Mouse (Mus musculus): ENCODE measurements at regions not wholly inside any gene's neighbourhood (a gene's known extent, or its start where the extent isn't known, plus 50 kb on each side); places are given as distances from the start of the nearest gene placed in this dataset.

DNA sequence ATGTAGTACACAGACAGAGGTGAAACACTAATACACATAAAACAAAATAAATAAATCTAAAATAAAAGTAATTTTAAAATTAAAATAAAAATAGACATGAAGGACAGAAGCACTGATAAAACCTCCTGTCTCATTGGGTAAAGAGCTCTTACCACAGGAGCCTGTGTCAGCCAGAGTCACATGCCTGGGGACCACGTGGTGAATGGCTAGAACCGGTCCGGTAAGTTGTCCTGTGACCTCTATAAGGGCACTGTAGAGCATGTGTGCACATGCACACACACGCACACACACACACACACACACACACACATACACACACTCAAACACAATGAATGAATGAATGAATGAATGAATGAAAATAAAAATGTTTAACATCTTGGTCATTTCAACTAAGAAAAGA, 89.8 kb upstream of the Slc45a1 start:
- DNase-seq (ENCODE audit: low spot score, missing footprints) = no peak
- H3K4me2 ChIP-seq = no peak overlapping the region
- H3K27me3 ChIP-seq (ENCODE audit: control insufficient read depth, insufficient read depth, low read length) = no peaks in the 10 kb centered on the region
- no peaks in the 10 kb centered on the region for H3K36me3 ChIP-seq (ENCODE audit: control insufficient read depth, insufficient read depth, low read length)
- no peak overlapping the region for H3K9ac ChIP-seq (ENCODE audit: low read length)
- ATAC-seq (ENCODE audit: low FRiP score) = no peak
- H3K27ac ChIP-seq (ENCODE audit: low read depth, low read length) = no peak overlapping the region
- H3K4me3 ChIP-seq (ENCODE audit: low read depth, low read length) = no peak overlapping the region
- 89% methylated on average over 4 of the region's 4 CpGs for WGBS
- no peaks in the 10 kb centered on the region for H3K9me3 ChIP-seq (ENCODE audit: control insufficient read depth, low read length)
- H3K4me1 ChIP-seq (ENCODE audit: control insufficient read depth, insufficient read depth, low read length) = peaks cover 3% of the 10 kb centered on the region

DNA sequence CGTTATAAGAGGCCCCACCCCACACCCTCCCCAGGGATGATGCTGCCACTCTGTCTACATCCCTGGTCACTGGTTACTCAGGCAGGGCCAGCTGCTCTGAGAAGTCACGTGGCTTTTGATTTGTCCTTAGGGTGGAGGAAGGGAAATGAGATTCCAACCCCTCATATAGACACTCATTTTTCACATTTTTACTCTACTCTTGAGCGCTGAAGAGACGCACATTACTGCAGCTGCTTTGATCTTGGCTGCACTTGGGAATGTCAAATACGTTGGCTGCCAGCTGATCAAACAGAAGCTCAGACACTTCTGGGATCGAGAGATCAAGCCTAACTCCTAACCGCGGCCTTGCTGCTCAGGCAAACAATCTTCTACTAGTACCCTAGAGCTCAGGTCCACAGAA, 88.2 kb upstream of the Slc45a1 start:
- Histone ChIP-seq H3K4me1 (ENCODE audit: control insufficient read depth, insufficient read depth, low read length) (peaks cover 3% of the 10 kb centered on the region), H3K4me2 (no peak overlapping the region), H3K27me3 (ENCODE audit: control insufficient read depth, insufficient read depth, low read length) (no peaks in the 10 kb centered on the region), H3K27ac (ENCODE audit: low read depth, low read length) (no peak overlapping the region), H3K36me3 (ENCODE audit: control insufficient read depth, insufficient read depth, low read length) (no peaks in the 10 kb centered on the region), H3K4me3 (ENCODE audit: low read depth, low read length) (no peak overlapping the region), H3K9ac (ENCODE audit: low read length) (no peak overlapping the region), H3K9me3 (ENCODE audit: control insufficient read depth, low read length) (no peaks in the 10 kb centered on the region)
- DNase-seq (ENCODE audit: low spot score, missing footprints) = no peak
- no peak for ATAC-seq (ENCODE audit: low FRiP score)
- 62% methylated on average over 8 of the region's 8 CpGs for WGBS

DNA sequence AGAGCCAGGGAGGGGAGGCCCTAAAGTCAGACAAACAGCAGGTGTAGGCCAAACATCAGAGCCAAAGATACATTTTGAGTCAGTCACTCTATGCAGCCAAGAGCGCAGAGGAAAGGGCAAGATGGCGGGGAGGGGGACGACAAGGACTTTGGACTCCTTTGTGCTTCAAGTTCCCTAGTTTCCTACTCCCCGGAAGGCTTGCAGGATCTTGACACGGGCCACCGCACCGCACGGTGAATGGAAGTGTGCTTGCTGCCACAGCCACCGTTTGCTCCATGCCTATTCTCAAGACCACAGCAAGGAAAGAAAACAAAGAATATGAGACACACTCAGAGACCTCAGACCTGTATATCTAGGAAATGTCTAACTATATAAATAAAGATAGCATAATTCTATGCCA, 86.8 kb upstream of the Slc45a1 start:
- no peaks in the 10 kb centered on the region for H3K27me3 ChIP-seq (ENCODE audit: control insufficient read depth, insufficient read depth, low read length)
- no peaks in the 10 kb centered on the region for H3K36me3 ChIP-seq (ENCODE audit: control insufficient read depth, insufficient read depth, low read length)
- no peaks in the 10 kb centered on the region for H3K9me3 ChIP-seq (ENCODE audit: control insufficient read depth, low read length)
- peaks cover 3% of the 10 kb centered on the region for H3K4me1 ChIP-seq (ENCODE audit: control insufficient read depth, insufficient read depth, low read length)
- ATAC-seq (ENCODE audit: low FRiP score) = no peak
- H3K4me2 ChIP-seq = no peak overlapping the region
- no peak for DNase-seq (ENCODE audit: low spot score, missing footprints)
- H3K27ac ChIP-seq (ENCODE audit: low read depth, low read length) = no peak overlapping the region
- WGBS = 69% methylated on average over 9 of the region's 9 CpGs
- H3K9ac ChIP-seq (ENCODE audit: low read length) = no peak overlapping the region
- H3K4me3 ChIP-seq (ENCODE audit: low read depth, low read length) = no peak overlapping the region

DNA sequence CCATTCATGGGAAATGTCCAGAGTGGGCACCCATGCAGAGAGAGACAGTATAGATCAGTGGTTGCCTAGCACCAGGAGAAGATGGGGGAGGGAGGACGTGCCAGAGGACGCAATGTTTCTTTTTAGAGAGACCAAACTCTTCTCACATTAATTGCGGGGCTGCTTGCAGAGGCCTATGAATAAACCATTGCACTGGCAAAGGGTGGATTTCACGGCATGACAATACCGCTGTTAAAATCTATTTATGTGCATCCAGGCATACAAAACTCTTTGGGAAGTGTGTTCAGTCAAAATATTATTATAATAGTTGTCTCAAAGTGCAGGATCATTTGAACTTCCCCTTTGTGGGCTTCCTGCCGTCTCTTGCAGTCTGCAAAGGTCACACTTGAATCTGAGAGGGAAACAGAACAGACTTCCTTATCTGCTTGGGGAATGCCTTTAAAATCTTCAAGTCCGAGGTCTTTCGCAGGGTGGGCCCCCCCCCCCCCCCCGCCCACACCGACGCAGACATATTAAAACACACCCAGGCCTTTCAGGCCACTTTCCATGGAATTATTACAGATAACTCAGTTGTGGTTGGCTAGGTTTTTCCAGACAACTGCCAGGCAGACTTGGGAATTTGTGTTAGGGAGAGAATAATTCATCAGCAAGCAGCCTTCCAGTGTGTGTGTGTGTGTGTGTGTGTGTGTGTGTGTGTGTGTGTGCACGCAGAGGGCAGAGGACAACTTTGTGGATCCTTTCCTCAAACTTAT, 78.3 kb upstream of the Slc45a1 start:
- peaks cover 15% of the 10 kb centered on the region for H3K4me1 ChIP-seq (ENCODE audit: control insufficient read depth, insufficient read depth, low read length)
- H3K36me3 ChIP-seq (ENCODE audit: control insufficient read depth, insufficient read depth, low read length) = no peaks in the 10 kb centered on the region
- no peaks in the 10 kb centered on the region; the same call in 1 of the 2 replicates for H3K9me3 ChIP-seq (ENCODE audit: control insufficient read depth, low read length)
- peak overlapping the region; percentile 74 for H3K27ac ChIP-seq (ENCODE audit: low read depth, low read length)
- no peak overlapping the region for H3K9ac ChIP-seq (ENCODE audit: low read length)
- H3K27me3 ChIP-seq (ENCODE audit: control insufficient read depth, insufficient read depth, low read length) = no peaks in the 10 kb centered on the region
- no peak overlapping the region for H3K4me2 ChIP-seq
- H3K4me3 ChIP-seq (ENCODE audit: low read depth, low read length) = no peak overlapping the region
- peak; percentile 91 for DNase-seq (ENCODE audit: low spot score, missing footprints)
- WGBS = 11% methylated on average over 12 of the region's 12 CpGs
- peak; percentile 87 for ATAC-seq (ENCODE audit: low FRiP score)

DNA sequence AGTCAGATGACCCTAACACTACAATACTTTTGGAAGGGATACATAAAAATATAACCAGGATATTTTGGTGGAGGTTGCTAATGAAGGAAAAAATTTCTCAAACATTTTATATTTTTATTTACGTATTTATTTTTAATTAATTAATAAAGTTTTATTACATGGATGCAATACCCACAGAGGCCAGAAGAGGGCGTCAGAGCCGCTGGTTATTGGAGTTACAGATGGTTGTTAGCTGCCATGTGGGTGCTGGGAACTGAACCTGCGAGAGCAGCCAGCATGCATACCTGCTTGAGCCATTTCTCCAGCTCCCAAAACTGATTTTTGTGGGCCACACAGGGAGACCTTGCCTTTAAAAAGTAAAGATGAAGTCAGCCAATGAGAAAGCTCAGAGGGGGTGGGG, 74.6 kb upstream of the Slc45a1 start:
- Histone ChIP-seq H3K27me3 (ENCODE audit: control insufficient read depth, insufficient read depth, low read length) (no peaks in the 10 kb centered on the region), H3K27ac (ENCODE audit: low read depth, low read length) (no peak overlapping the region), H3K4me3 (ENCODE audit: low read depth, low read length) (no peak overlapping the region), H3K36me3 (ENCODE audit: control insufficient read depth, insufficient read depth, low read length) (no peaks in the 10 kb centered on the region), H3K4me2 (no peak overlapping the region), H3K9ac (ENCODE audit: low read length) (no peak overlapping the region), H3K9me3 (ENCODE audit: control insufficient read depth, low read length) (no peaks in the 10 kb centered on the region; the same call in 1 of the 2 replicates), H3K4me1 (ENCODE audit: control insufficient read depth, insufficient read depth, low read length) (peaks cover 14% of the 10 kb centered on the region)
- DNase-seq (ENCODE audit: low spot score, missing footprints) (no peak), ATAC-seq (ENCODE audit: low FRiP score) (no peak)
- 61% methylated on average over 4 of the region's 4 CpGs for WGBS

DNA sequence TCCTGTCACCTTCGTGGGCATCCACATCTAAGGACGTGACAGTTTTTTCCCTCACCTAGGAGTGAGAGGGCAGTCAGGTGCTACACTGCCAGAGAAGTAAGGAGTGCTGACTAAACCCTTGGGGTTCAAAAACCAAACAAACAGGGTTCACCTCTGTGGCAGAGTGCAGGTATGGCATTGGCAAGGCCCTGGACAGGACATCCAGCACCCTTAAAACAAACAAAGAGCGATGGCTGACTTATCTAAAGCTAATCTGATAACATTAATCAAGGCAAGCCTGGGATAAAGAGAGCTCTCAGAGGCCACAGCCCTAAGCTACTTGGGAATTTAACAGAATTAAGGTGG, 74.1 kb upstream of the Slc45a1 start:
- H3K9ac ChIP-seq (ENCODE audit: low read length) = no peak overlapping the region
- no peak for DNase-seq (ENCODE audit: low spot score, missing footprints)
- 94% methylated on average over 3 of the region's 3 CpGs for WGBS
- no peak for ATAC-seq (ENCODE audit: low FRiP score)
- H3K36me3 ChIP-seq (ENCODE audit: control insufficient read depth, insufficient read depth, low read length) = no peaks in the 10 kb centered on the region
- no peak overlapping the region for H3K27ac ChIP-seq (ENCODE audit: low read depth, low read length)
- no peaks in the 10 kb centered on the region; the same call in 1 of the 2 replicates for H3K9me3 ChIP-seq (ENCODE audit: control insufficient read depth, low read length)
- H3K4me1 ChIP-seq (ENCODE audit: control insufficient read depth, insufficient read depth, low read length) = peaks cover 11% of the 10 kb centered on the region
- H3K4me2 ChIP-seq = no peak overlapping the region
- no peaks in the 10 kb centered on the region for H3K27me3 ChIP-seq (ENCODE audit: control insufficient read depth, insufficient read depth, low read length)
- H3K4me3 ChIP-seq (ENCODE audit: low read depth, low read length) = no peak overlapping the region

DNA sequence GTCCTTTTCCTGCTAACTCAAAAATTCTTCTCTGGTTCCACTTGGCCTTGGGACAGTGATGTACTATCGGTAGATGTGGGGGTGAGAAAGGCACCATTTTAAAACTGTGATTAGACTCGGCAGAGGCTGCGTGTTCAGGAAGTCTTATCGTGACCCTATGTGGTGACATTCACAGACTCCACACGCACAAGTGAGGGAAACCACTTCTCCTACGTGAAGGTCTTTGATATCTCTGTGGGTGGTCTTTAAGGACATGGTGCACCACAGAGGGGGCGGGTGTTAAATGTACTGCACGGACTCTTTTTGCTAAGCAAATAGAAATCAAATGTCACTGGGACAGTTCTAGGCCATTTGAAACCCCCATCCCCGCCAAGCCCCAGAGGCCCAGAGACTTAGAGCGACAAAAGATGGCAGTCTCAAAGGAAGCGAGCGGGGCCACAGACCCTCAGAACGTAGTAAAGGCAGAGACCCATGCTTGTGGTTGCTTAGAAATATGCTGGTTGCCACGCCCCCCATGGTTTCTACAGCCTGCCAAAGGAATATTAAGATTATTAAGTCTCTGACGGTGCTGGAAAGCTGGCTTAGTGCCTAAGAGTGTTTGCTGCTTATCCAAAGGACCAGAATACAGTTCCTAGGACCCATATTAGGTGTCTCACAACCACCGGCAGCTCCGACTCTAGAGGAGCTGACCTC, 73.6 kb upstream of the Slc45a1 start:
- no peak overlapping the region for H3K4me2 ChIP-seq
- H3K9me3 ChIP-seq (ENCODE audit: control insufficient read depth, low read length) = no peaks in the 10 kb centered on the region; the same call in 1 of the 2 replicates
- peaks cover 11% of the 10 kb centered on the region for H3K4me1 ChIP-seq (ENCODE audit: control insufficient read depth, insufficient read depth, low read length)
- no peak overlapping the region for H3K9ac ChIP-seq (ENCODE audit: low read length)
- H3K27me3 ChIP-seq (ENCODE audit: control insufficient read depth, insufficient read depth, low read length) = no peaks in the 10 kb centered on the region
- DNase-seq (ENCODE audit: low spot score, missing footprints) (no peak), ATAC-seq (ENCODE audit: low FRiP score) (no peak)
- H3K36me3 ChIP-seq (ENCODE audit: control insufficient read depth, insufficient read depth, low read length) = no peaks in the 10 kb centered on the region
- no peak overlapping the region for H3K4me3 ChIP-seq (ENCODE audit: low read depth, low read length)
- WGBS = 84% methylated on average over 17 of the region's 17 CpGs
- no peak overlapping the region for H3K27ac ChIP-seq (ENCODE audit: low read depth, low read length)

DNA sequence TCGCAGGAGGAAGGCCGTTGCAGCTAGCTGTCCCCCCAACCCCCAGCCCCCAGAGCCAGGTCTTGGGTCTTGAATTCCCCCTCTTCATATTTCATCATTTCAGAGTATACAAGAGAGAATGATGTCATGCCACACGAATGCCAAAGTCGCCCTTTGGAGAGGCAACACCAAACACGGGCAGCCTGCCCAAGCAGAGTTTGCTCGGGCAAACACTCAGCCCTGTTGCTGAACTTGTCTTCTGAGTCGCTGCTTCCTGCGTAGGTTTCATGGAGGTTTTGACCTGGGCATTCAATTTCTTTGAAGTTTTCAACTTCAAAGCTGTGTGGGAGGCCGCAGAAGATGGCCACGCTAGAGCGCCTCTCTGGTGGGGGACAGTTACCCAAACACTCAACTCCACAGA, 72.8 kb upstream of the Slc45a1 start:
- H3K36me3 ChIP-seq (ENCODE audit: control insufficient read depth, insufficient read depth, low read length) = no peaks in the 10 kb centered on the region
- 87% methylated on average over 11 of the region's 11 CpGs for WGBS
- DNase-seq (ENCODE audit: low spot score, missing footprints) (no peak), ATAC-seq (ENCODE audit: low FRiP score) (no peak)
- peaks cover 4% of the 10 kb centered on the region; the same call in 1 of the 2 replicates for H3K4me1 ChIP-seq (ENCODE audit: control insufficient read depth, insufficient read depth, low read length)
- no peaks in the 10 kb centered on the region for H3K27me3 ChIP-seq (ENCODE audit: control insufficient read depth, insufficient read depth, low read length)
- H3K9ac ChIP-seq (ENCODE audit: low read length) = no peak overlapping the region
- no peaks in the 10 kb centered on the region; the same call in 1 of the 2 replicates for H3K9me3 ChIP-seq (ENCODE audit: control insufficient read depth, low read length)
- no peak overlapping the region for H3K4me3 ChIP-seq (ENCODE audit: low read depth, low read length)
- no peak overlapping the region for H3K4me2 ChIP-seq
- no peak overlapping the region for H3K27ac ChIP-seq (ENCODE audit: low read depth, low read length)

DNA sequence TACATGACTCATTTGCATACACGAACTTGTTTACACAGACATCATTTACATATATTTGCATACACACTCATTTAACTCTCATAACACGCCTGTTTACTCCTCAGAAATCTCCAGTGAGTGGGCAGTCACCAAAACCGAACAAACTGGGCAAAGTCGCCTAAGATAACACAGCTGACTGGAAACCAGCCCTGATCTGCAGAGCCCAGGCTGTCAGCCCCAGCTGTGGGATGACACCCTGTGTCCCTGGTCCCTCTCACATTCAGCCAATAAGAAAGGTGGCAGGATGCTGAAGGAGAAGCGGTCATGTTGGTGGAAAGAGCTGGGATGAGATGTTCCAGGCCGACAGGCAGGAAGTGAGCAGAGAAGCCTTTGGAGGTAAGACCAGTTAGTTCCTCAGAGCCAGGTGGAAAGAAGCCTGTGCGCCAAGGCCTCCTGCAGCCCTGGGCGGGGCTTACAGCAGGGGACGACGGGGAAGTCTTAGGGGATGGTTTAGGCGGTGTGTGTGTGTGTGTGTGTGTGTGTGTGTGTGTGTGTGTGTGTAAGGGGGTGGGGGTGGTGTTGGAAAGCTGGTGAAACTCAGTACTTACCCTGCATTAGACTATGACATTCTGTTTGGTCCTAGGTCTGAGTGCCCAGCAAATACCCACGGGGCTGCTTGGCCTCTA, 69.8 kb upstream of the Slc45a1 start:
- Histone ChIP-seq H3K27me3 (ENCODE audit: control insufficient read depth, insufficient read depth, low read length) (no peaks in the 10 kb centered on the region), H3K4me2 (no peak overlapping the region), H3K36me3 (ENCODE audit: control insufficient read depth, insufficient read depth, low read length) (no peaks in the 10 kb centered on the region), H3K27ac (ENCODE audit: low read depth, low read length) (no peak overlapping the region), H3K9ac (ENCODE audit: low read length) (no peak overlapping the region), H3K4me3 (ENCODE audit: low read depth, low read length) (no peak overlapping the region), H3K4me1 (ENCODE audit: control insufficient read depth, insufficient read depth, low read length) (no peaks in the 10 kb centered on the region), H3K9me3 (ENCODE audit: control insufficient read depth, low read length) (no peaks in the 10 kb centered on the region; the same call in 1 of the 2 replicates)
- ATAC-seq (ENCODE audit: low FRiP score) (no peak), DNase-seq (ENCODE audit: low spot score, missing footprints) (no peak)
- WGBS = 54% methylated on average over 12 of the region's 12 CpGs

Measured in midbrain, embryonic 11.5 days (tissue).